Mouse (Mus musculus): ENCODE data around the gene Baiap2. TPM values are rescaled to one million over a fixed set of nuclear protein-coding genes. Genes with fewer than 3 reads are reported as not detected.

Baiap2 gene
- polyA plus RNA-seq, 1 experiment from 2014 or later, result 4.2 TPM

- Histone ChIP-seq H3K36me3 (ENCODE audit: control insufficient read depth, insufficient read depth) (no peaks in the 10 kb centered on the region), H3K9ac (ENCODE audit: low read depth, low read length) (no peak overlapping the region), H3K4me1 (replicated peaks; ENCODE audit: control insufficient read depth, insufficient read depth, low read length) (no peaks in the 10 kb centered on the region), H3K27ac (ENCODE audit: low read depth, low read length) (no peak overlapping the region), H3K9me3 (ENCODE audit: control insufficient read depth) (no peaks in the 10 kb centered on the region), H3K4me2 (replicated peaks; ENCODE audit: low read depth) (no peak overlapping the region), H3K27me3 (replicated peaks; ENCODE audit: control insufficient read depth, insufficient read depth, low read length) (peaks cover 10% of the 10 kb centered on the region; the same call in 1 of the 2 replicates), H3K4me3 (ENCODE audit: low read depth, low read length) (no peak overlapping the region)
- peak; percentile 42; the same call in 1 of the 2 replicates for TF ChIP-seq CTCF (IDR thresholded peaks at IDR 0.05; ENCODE audit: low read depth)
- 50% methylated on average over 43 of the region's 43 CpGs for WGBS
- no peak for ATAC-seq
Observed at GRCm38 (mm10) chr11:120011761-120012560, 69.4 kb downstream of the Baiap2 start.

GRCm38 (mm10) chr11:120012702-120013101 lies 70.1 kb downstream of the Baiap2 start:
- peaks cover 10% of the 10 kb centered on the region; the same call in 1 of the 2 replicates for H3K27me3 ChIP-seq (replicated peaks; ENCODE audit: control insufficient read depth, insufficient read depth, low read length)
- no peaks in the 10 kb centered on the region for H3K4me1 ChIP-seq (replicated peaks; ENCODE audit: control insufficient read depth, insufficient read depth, low read length)
- no peak for ATAC-seq
- no peak overlapping the region for H3K9ac ChIP-seq (ENCODE audit: low read depth, low read length)
- no peak for TF ChIP-seq CTCF (IDR thresholded peaks at IDR 0.05; ENCODE audit: low read depth)
- H3K9me3 ChIP-seq (ENCODE audit: control insufficient read depth), result no peaks in the 10 kb centered on the region
- no peak overlapping the region for H3K4me2 ChIP-seq (replicated peaks; ENCODE audit: low read depth)
- no peaks in the 10 kb centered on the region for H3K36me3 ChIP-seq (ENCODE audit: control insufficient read depth, insufficient read depth)
- H3K4me3 ChIP-seq (ENCODE audit: low read depth, low read length), result no peak overlapping the region
- WGBS, result 78% methylated on average over 13 of the region's 13 CpGs
- H3K27ac ChIP-seq (ENCODE audit: low read depth, low read length), result no peak overlapping the region

GRCm38 (mm10) chr11:120013174-120013711 lies 70.7 kb downstream of the Baiap2 start:
- 7% methylated on average over 21 of the region's 21 CpGs for WGBS
- Histone ChIP-seq H3K4me1 (replicated peaks; ENCODE audit: control insufficient read depth, insufficient read depth, low read length) (no peaks in the 10 kb centered on the region), H3K4me3 (ENCODE audit: low read depth, low read length) (peak overlapping the region; percentile 34), H3K27me3 (replicated peaks; ENCODE audit: control insufficient read depth, insufficient read depth, low read length) (peaks cover 10% of the 10 kb centered on the region; the same call in 1 of the 2 replicates), H3K27ac (ENCODE audit: low read depth, low read length) (no peak overlapping the region), H3K4me2 (replicated peaks; ENCODE audit: low read depth) (peak overlapping the region; percentile 69), H3K36me3 (ENCODE audit: control insufficient read depth, insufficient read depth) (no peaks in the 10 kb centered on the region), H3K9ac (ENCODE audit: low read depth, low read length) (no peak overlapping the region), H3K9me3 (ENCODE audit: control insufficient read depth) (no peaks in the 10 kb centered on the region)
- peak; percentile 95 for TF ChIP-seq CTCF (IDR thresholded peaks at IDR 0.05; ENCODE audit: low read depth)
- ATAC-seq, result peak; percentile 52

GRCm38 (mm10) chr11:120014758-120015157 lies 72.2 kb downstream of the Baiap2 start:
- peak; percentile 47 for TF ChIP-seq CTCF (IDR thresholded peaks at IDR 0.05; ENCODE audit: low read depth)
- no peak for ATAC-seq
- Histone ChIP-seq H3K36me3 (ENCODE audit: control insufficient read depth, insufficient read depth) (no peaks in the 10 kb centered on the region), H3K4me2 (replicated peaks; ENCODE audit: low read depth) (no peak overlapping the region), H3K27ac (ENCODE audit: low read depth, low read length) (no peak overlapping the region), H3K4me3 (ENCODE audit: low read depth, low read length) (no peak overlapping the region), H3K27me3 (replicated peaks; ENCODE audit: control insufficient read depth, insufficient read depth, low read length) (peaks cover 10% of the 10 kb centered on the region; the same call in 1 of the 2 replicates), H3K9ac (ENCODE audit: low read depth, low read length) (no peak overlapping the region), H3K4me1 (replicated peaks; ENCODE audit: control insufficient read depth, insufficient read depth, low read length) (no peaks in the 10 kb centered on the region), H3K9me3 (ENCODE audit: control insufficient read depth) (no peaks in the 10 kb centered on the region)
- 97% methylated on average over 4 of the region's 4 CpGs for WGBS

GRCm38 (mm10) chr11:120017011-120017410 lies 74.4 kb downstream of the Baiap2 start:
- H3K9ac ChIP-seq (ENCODE audit: low read depth, low read length), result no peak overlapping the region
- 83% methylated on average over 8 of the region's 8 CpGs for WGBS
- H3K4me1 ChIP-seq (replicated peaks; ENCODE audit: control insufficient read depth, insufficient read depth, low read length), result no peaks in the 10 kb centered on the region
- ATAC-seq, result no peak
- TF ChIP-seq CTCF (IDR thresholded peaks at IDR 0.05; ENCODE audit: low read depth), result no peak
- H3K36me3 ChIP-seq (ENCODE audit: control insufficient read depth, insufficient read depth), result no peaks in the 10 kb centered on the region
- H3K27me3 ChIP-seq (replicated peaks; ENCODE audit: control insufficient read depth, insufficient read depth, low read length), result peaks cover 6% of the 10 kb centered on the region; the same call in 1 of the 2 replicates
- no peak overlapping the region for H3K4me3 ChIP-seq (ENCODE audit: low read depth, low read length)
- H3K9me3 ChIP-seq (ENCODE audit: control insufficient read depth), result no peaks in the 10 kb centered on the region
- H3K27ac ChIP-seq (ENCODE audit: low read depth, low read length), result no peak overlapping the region
- no peak overlapping the region for H3K4me2 ChIP-seq (replicated peaks; ENCODE audit: low read depth)

- Histone ChIP-seq H3K36me3 (ENCODE audit: control insufficient read depth, insufficient read depth) (no peaks in the 10 kb centered on the region), H3K27ac (ENCODE audit: low read depth, low read length) (no peak overlapping the region), H3K4me3 (ENCODE audit: low read depth, low read length) (no peak overlapping the region), H3K9ac (ENCODE audit: low read depth, low read length) (no peak overlapping the region), H3K4me1 (replicated peaks; ENCODE audit: control insufficient read depth, insufficient read depth, low read length) (no peaks in the 10 kb centered on the region), H3K27me3 (replicated peaks; ENCODE audit: control insufficient read depth, insufficient read depth, low read length) (no peaks in the 10 kb centered on the region), H3K9me3 (ENCODE audit: control insufficient read depth) (no peaks in the 10 kb centered on the region), H3K4me2 (replicated peaks; ENCODE audit: low read depth) (no peak overlapping the region)
- WGBS, result 76% methylated on average over 23 of the region's 23 CpGs
- no peak for TF ChIP-seq CTCF (IDR thresholded peaks at IDR 0.05; ENCODE audit: low read depth)
- ATAC-seq, result no peak
Observed at GRCm38 (mm10) chr11:120019542-120020440, 77.2 kb downstream of the Baiap2 start.
